Mouse (Mus musculus): ENCODE results near the gene Nyap2. TPM values are rescaled to one million over a fixed set of nuclear protein-coding genes. Genes with fewer than 3 reads are reported as not detected.

Gene Nyap2
- polyA plus RNA-seq, 1 experiment = not detected

- no peak for TF ChIP-seq GATA1 (IDR thresholded peaks at IDR 0.05; ENCODE audit: low read length)
Measured at GRCm38 (mm10) chr1:81132007-81132712, 55.4 kb downstream of the Nyap2 start.

GRCm38 (mm10) chr1:81143855-81144254, 67.1 kb downstream of the Nyap2 start:
- TF ChIP-seq GATA1 (IDR thresholded peaks at IDR 0.05; ENCODE audit: low read length) = no peak

- no peak for TF ChIP-seq GATA1 (IDR thresholded peaks at IDR 0.05; ENCODE audit: low read length)
Measured at GRCm38 (mm10) chr1:81145576-81145975, 68.8 kb downstream of the Nyap2 start.

- no peak for TF ChIP-seq GATA1 (IDR thresholded peaks at IDR 0.05; ENCODE audit: low read length)
Measured at GRCm38 (mm10) chr1:81169245-81169644, 92.5 kb downstream of the Nyap2 start.

GRCm38 (mm10) chr1:81172703-81173102, 96.0 kb downstream of the Nyap2 start:
- TF ChIP-seq GATA1 (IDR thresholded peaks at IDR 0.05; ENCODE audit: low read length) = no peak

GRCm38 (mm10) chr1:81173303-81173702, 96.6 kb downstream of the Nyap2 start:
- TF ChIP-seq GATA1 (IDR thresholded peaks at IDR 0.05; ENCODE audit: low read length) = no peak

- TF ChIP-seq GATA1 (IDR thresholded peaks at IDR 0.05; ENCODE audit: low read length) = no peak
Measured at GRCm38 (mm10) chr1:81179725-81180124, 103.0 kb downstream of the Nyap2 start.

GRCm38 (mm10) chr1:81180686-81181085, 103.9 kb downstream of the Nyap2 start:
- TF ChIP-seq GATA1 (IDR thresholded peaks at IDR 0.05; ENCODE audit: low read length) = no peak

GRCm38 (mm10) chr1:81209536-81209935, 132.8 kb downstream of the Nyap2 start:
- no peak for TF ChIP-seq GATA1 (IDR thresholded peaks at IDR 0.05; ENCODE audit: low read length)

GRCm38 (mm10) chr1:81211491-81211890, 134.7 kb downstream of the Nyap2 start:
- no peak for TF ChIP-seq GATA1 (IDR thresholded peaks at IDR 0.05; ENCODE audit: low read length)

- no peak for TF ChIP-seq GATA1 (IDR thresholded peaks at IDR 0.05; ENCODE audit: low read length)
Measured at GRCm38 (mm10) chr1:81219790-81220189, 143.0 kb downstream of the Nyap2 start.

- no peak for TF ChIP-seq GATA1 (IDR thresholded peaks at IDR 0.05; ENCODE audit: low read length)
Measured at GRCm38 (mm10) chr1:81231759-81232406, 155.1 kb downstream of the Nyap2 start.

- TF ChIP-seq GATA1 (IDR thresholded peaks at IDR 0.05; ENCODE audit: low read length) = no peak
Measured at GRCm38 (mm10) chr1:81248447-81249205, 171.9 kb downstream of the Nyap2 start.

- TF ChIP-seq GATA1 (IDR thresholded peaks at IDR 0.05; ENCODE audit: low read length) = no peak
Measured at GRCm38 (mm10) chr1:81250068-81250467, 173.3 kb downstream of the Nyap2 start.

- no peak for TF ChIP-seq GATA1 (IDR thresholded peaks at IDR 0.05; ENCODE audit: low read length)
Measured at GRCm38 (mm10) chr1:81266441-81266840, 189.7 kb downstream of the Nyap2 start.

GRCm38 (mm10) chr1:81280978-81281377, 204.2 kb downstream of the Nyap2 start:
- no peak for TF ChIP-seq GATA1 (IDR thresholded peaks at IDR 0.05; ENCODE audit: low read length)
